Mouse (Mus musculus) intestine, embryonic 14.5 days (tissue): ENCODE results near the gene Ankmy2. TPM values are rescaled to one million over a fixed set of nuclear protein-coding genes. Genes with fewer than 3 reads are reported as not detected.

Source experiments
- ATAC-seq: fragments of 200-750 bp; cut with Nextera tagmentation; replicated peaks from 2 replicates; pipeline ENCODE4 v1.8.0; 2017; ENCODE audit warnings: low read depth, moderate number of reproducible peaks, moderate TSS enrichment, moderate library complexity; ENCODE audit not compliant: low FRiP score, low TSS enrichment
- DNase-seq: peaks from one replicate; pipeline ENCODE4 v3.0.0-alpha.2; 2018; ENCODE audit warnings: low spot score
- H3K27ac ChIP-seq: fragments of 300-500 bp; sonication (generic); 2 replicates; pipeline ENCODE4 v1.5.1; 2014; ENCODE audit warnings: low read depth, mild to moderate bottlenecking, control low read depth
- H3K27me3 ChIP-seq: fragments of 300-500 bp; sonication (generic); replicated peaks from 2 replicates; pipeline ENCODE4 v1.6.1; 2014; ENCODE audit warnings: low read length, control low read depth; ENCODE audit not compliant: control insufficient read depth, insufficient read depth
- H3K36me3 ChIP-seq: fragments of 300-500 bp; sonication (generic); 2 replicates; pipeline ENCODE4 v1.6.1; 2014; ENCODE audit warnings: low read length, control low read depth; ENCODE audit not compliant: control insufficient read depth, insufficient read depth
- H3K4me1 ChIP-seq: fragments of 300-500 bp; sonication (generic); replicated peaks from 2 replicates; pipeline ENCODE4 v1.6.1; 2014; ENCODE audit warnings: low read length, control low read depth, mixed read lengths; ENCODE audit not compliant: control insufficient read depth, insufficient read depth
- H3K4me2 ChIP-seq: fragments of 300-500 bp; sonication (generic); 2 replicates; pipeline ENCODE4 v1.6.1; 2014; ENCODE audit warnings: low read length
- H3K4me3 ChIP-seq: fragments of 300-500 bp; sonication (generic); 2 replicates; pipeline ENCODE4 v1.5.1; 2014; ENCODE audit warnings: low read depth, low read length, control low read depth, mixed read lengths
- H3K9ac ChIP-seq: fragments of 300-500 bp; sonication (generic); 2 replicates; pipeline ENCODE4 v1.6.1; 2014; ENCODE audit warnings: mild to moderate bottlenecking, low read length
- H3K9me3 ChIP-seq: fragments of 300-500 bp; sonication (generic); 2 replicates; pipeline ENCODE4 v1.6.1; 2016; ENCODE audit warnings: low read length, control low read depth; ENCODE audit not compliant: control insufficient read depth
- WGBS: fragments of 180-500 bp; shearing (Covaris S2); extraction: QIAGEN DNeasy Blood & Tissue Kit; methylation state at CpG from one replicate; pipeline ENCODE4 v1.1.7; 2014; 5-methylcytosine and 5-hydroxymethylcytosine counted together
- polyA plus RNA-seq: library from polyadenylated mRNA; unstranded; fragments of >200 nt; fragmentation: Nextera tagmentation; extraction: Ambion mirVana; gene quantifications from 2 replicates; pipeline ENCODE4 v1.2.1, GENCODE M21; 2014

Ankmy2 gene
- polyA plus RNA-seq, result 38.4 and 38.8 TPM in 2 replicates

GRCm38 (mm10) chr12:36156637-36157303 lies at the start of gene Ankmy2:
TSS of gene Ankmy2 (plus strand) at chr12:36157114.
- H3K27me3 ChIP-seq, result no peaks in the 10 kb centered on the region
- peak within 1 kb of the TSS; percentile 82 for H3K9ac ChIP-seq
- H3K9me3 ChIP-seq, result no peaks in the 10 kb centered on the region
- WGBS, result under 1% methylated on average over 42 of the region's 42 CpGs
- peak within 1 kb of the TSS; percentile 89 for H3K27ac ChIP-seq
- ATAC-seq, result peak; percentile 97
- peaks cover 20% of the 10 kb centered on the region for H3K4me1 ChIP-seq
- H3K4me3 ChIP-seq, result peak within 1 kb of the TSS; percentile 86
- DNase-seq, result peak; percentile 99
- H3K4me2 ChIP-seq, result peak within 1 kb of the TSS; percentile 68
- no peaks in the 10 kb centered on the region for H3K36me3 ChIP-seq

- peaks cover 76% of the 10 kb centered on the region for H3K36me3 ChIP-seq
- H3K27ac ChIP-seq, result no peak overlapping the region
- no peaks in the 10 kb centered on the region for H3K9me3 ChIP-seq
- no peak overlapping the region for H3K4me3 ChIP-seq
- DNase-seq (no peak), ATAC-seq (no peak)
- H3K4me1 ChIP-seq, result no peaks in the 10 kb centered on the region
- 96% methylated on average over 5 of the region's 5 CpGs for WGBS
- H3K9ac ChIP-seq, result no peak overlapping the region
- H3K27me3 ChIP-seq, result no peaks in the 10 kb centered on the region
- no peak overlapping the region for H3K4me2 ChIP-seq
Measured at GRCm38 (mm10) chr12:36108442-36108841, 48.5 kb upstream of the Ankmy2 start.

GRCm38 (mm10) chr12:36110457-36110856 lies 46.5 kb upstream of the Ankmy2 start:
- H3K4me2 ChIP-seq, result no peak overlapping the region
- no peaks in the 10 kb centered on the region for H3K27me3 ChIP-seq
- no peak overlapping the region for H3K4me3 ChIP-seq
- WGBS, result 93% methylated on average over 5 of the region's 5 CpGs
- H3K9me3 ChIP-seq, result no peaks in the 10 kb centered on the region
- H3K36me3 ChIP-seq, result peaks cover 84% of the 10 kb centered on the region
- no peak overlapping the region for H3K9ac ChIP-seq
- H3K4me1 ChIP-seq, result no peaks in the 10 kb centered on the region
- no peak for ATAC-seq
- H3K27ac ChIP-seq, result no peak overlapping the region
- no peak for DNase-seq

GRCm38 (mm10) chr12:36111110-36111509 lies 45.8 kb upstream of the Ankmy2 start:
- peaks cover 85% of the 10 kb centered on the region for H3K36me3 ChIP-seq
- H3K9ac ChIP-seq, result no peak overlapping the region
- no peaks in the 10 kb centered on the region for H3K9me3 ChIP-seq
- no peak overlapping the region for H3K27ac ChIP-seq
- 85% methylated on average over 5 of the region's 5 CpGs for WGBS
- no peaks in the 10 kb centered on the region for H3K4me1 ChIP-seq
- H3K4me2 ChIP-seq, result no peak overlapping the region
- H3K27me3 ChIP-seq, result no peaks in the 10 kb centered on the region
- H3K4me3 ChIP-seq, result no peak overlapping the region
- ATAC-seq (no peak), DNase-seq (no peak)

- no peak overlapping the region for H3K4me2 ChIP-seq
- 95% methylated on average over 3 of the region's 3 CpGs for WGBS
- H3K9me3 ChIP-seq, result no peaks in the 10 kb centered on the region
- H3K4me1 ChIP-seq, result no peaks in the 10 kb centered on the region
- DNase-seq (no peak), ATAC-seq (no peak)
- H3K27me3 ChIP-seq, result no peaks in the 10 kb centered on the region
- H3K36me3 ChIP-seq, result peaks cover 90% of the 10 kb centered on the region
- H3K9ac ChIP-seq, result no peak overlapping the region
- no peak overlapping the region for H3K4me3 ChIP-seq
- no peak overlapping the region for H3K27ac ChIP-seq
Measured at GRCm38 (mm10) chr12:36112081-36112480, 44.8 kb upstream of the Ankmy2 start.

GRCm38 (mm10) chr12:36117161-36117560 lies 39.8 kb upstream of the Ankmy2 start:
- ATAC-seq (no peak), DNase-seq (no peak)
- Histone ChIP-seq H3K27ac (no peak overlapping the region), H3K4me3 (no peak overlapping the region), H3K27me3 (no peaks in the 10 kb centered on the region), H3K4me1 (no peaks in the 10 kb centered on the region), H3K9ac (no peak overlapping the region), H3K36me3 (peaks cover 90% of the 10 kb centered on the region), H3K9me3 (no peaks in the 10 kb centered on the region), H3K4me2 (no peak overlapping the region)
- WGBS, result 93% methylated on average over 6 of the region's 6 CpGs

- Histone ChIP-seq H3K4me3 (no peak overlapping the region), H3K4me1 (no peaks in the 10 kb centered on the region), H3K27me3 (no peaks in the 10 kb centered on the region), H3K9ac (no peak overlapping the region), H3K9me3 (no peaks in the 10 kb centered on the region), H3K27ac (no peak overlapping the region), H3K4me2 (no peak overlapping the region), H3K36me3 (peaks cover 90% of the 10 kb centered on the region)
- 86% methylated on average over 3 of the region's 3 CpGs for WGBS
- DNase-seq (no peak), ATAC-seq (no peak)
Measured at GRCm38 (mm10) chr12:36119244-36119643, 37.7 kb upstream of the Ankmy2 start.

- Histone ChIP-seq H3K9ac (no peak overlapping the region), H3K4me2 (no peak overlapping the region), H3K27me3 (no peaks in the 10 kb centered on the region), H3K4me3 (no peak overlapping the region), H3K27ac (no peak overlapping the region), H3K4me1 (no peaks in the 10 kb centered on the region), H3K36me3 (peaks cover 64% of the 10 kb centered on the region), H3K9me3 (no peaks in the 10 kb centered on the region)
- no peak for ATAC-seq
- DNase-seq, result no peak
- 95% methylated on average over 5 of the region's 5 CpGs for WGBS
Measured at GRCm38 (mm10) chr12:36126049-36126448, 30.9 kb upstream of the Ankmy2 start.

- H3K4me2 ChIP-seq, result no peak overlapping the region
- peaks cover 49% of the 10 kb centered on the region for H3K36me3 ChIP-seq
- H3K4me1 ChIP-seq, result no peaks in the 10 kb centered on the region
- no peak overlapping the region for H3K27ac ChIP-seq
- H3K27me3 ChIP-seq, result no peaks in the 10 kb centered on the region
- H3K9me3 ChIP-seq, result no peaks in the 10 kb centered on the region
- ATAC-seq (no peak), DNase-seq (no peak)
- H3K4me3 ChIP-seq, result no peak overlapping the region
- 91% methylated on average over 5 of the region's 5 CpGs for WGBS
- no peak overlapping the region for H3K9ac ChIP-seq
Measured at GRCm38 (mm10) chr12:36129826-36130225, 27.1 kb upstream of the Ankmy2 start.
